Mouse (Mus musculus) spleen, embryonic (tissue): ENCODE data around the gene Atm.

Source experiments
- CTCF ChIA-PET: fragments of 350-600 bp; sonication (Branson Sonifier 250); formaldehyde crosslinking; loops from one replicate; lab custom pipeline; 2022; lab: Charles Lee

Gene Atm

DNA sequence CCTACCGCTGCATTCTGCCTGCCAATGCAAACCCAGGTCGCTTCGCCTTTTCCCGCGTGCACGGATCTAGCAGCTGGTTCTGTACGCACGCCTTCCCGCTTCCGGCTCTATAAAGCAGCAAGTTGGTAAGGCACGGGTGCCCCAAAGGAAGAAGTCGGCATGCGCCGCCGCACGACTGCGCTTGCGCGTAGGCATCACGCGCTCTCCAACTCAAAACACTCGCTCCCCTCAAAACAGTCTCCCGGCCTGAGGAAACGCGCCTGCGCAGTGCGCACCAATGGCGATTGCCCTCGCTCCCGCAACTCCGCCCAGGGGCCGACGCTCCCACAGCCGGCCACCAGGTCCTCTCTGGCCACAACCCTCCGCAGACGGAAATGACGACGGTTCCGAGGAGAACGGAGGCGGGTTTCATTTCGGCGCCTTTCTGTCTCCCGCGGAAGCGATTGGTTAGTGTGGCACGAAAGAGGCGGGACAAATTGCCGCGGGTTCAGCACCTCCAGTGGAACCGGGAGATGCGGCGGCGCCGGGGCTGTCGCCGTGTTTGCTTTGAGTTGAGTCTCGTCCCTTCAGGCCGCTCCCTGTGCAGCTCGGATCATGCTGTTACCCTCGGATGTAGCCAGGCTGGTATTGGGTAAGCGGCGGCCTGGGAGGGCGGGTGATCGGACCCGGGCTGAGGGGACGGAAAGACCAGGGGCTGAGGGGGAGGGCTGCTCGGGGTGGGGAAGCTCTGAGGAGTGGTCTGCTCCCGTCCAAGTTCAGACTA, at the start of gene Atm, which contains the start of gene Npat:
Gene Atm, minus strand, starts transcription at position 183 of the 763 bp plus-strand sequence.
Gene Npat, plus strand, starts transcription at position 490 of the 763 bp plus-strand sequence.
- CTCF ChIA-PET = no interaction called here

DNA sequence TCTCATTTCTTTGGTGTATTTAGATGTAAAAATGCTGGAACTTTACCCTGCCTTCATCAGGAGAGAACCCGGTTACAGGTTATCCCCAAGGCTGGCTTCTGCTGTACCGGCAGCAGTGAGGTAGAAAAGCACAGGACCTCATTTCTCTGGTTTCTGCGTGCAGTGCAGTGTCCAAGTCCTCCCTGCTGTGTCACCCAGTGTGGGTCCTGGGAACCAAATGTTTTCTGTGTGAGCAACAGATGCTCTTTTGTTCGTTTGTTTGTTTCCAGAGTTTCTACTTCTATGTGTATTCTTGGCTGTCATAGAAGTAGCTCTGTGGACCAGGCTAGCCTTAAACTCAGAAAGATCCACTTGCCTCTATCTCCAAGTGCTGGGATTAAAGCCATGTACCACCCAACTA, 45.3 kb upstream of the Atm start:
- CTCF ChIA-PET = no interaction called here

DNA sequence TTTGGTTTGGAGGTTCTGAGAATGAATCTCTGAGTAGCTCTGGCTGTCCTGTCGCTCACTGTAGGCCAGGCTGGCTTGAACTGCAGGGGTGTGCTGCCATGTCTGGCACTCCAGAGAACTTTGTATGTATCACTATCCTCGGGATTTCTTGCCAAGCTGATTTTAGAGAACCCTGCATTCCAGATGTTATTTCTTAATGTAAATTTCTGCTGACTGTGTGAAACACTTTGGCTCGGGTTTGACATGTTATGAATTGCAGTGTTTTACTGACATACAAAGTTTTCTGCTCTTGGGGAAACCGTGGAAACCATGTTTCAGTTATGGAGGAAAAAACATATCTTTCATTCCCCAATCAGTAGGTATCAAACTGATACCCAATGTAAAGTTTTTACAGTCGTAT, 39.2 kb upstream of the Atm start:
- CTCF ChIA-PET = no interaction called here

DNA sequence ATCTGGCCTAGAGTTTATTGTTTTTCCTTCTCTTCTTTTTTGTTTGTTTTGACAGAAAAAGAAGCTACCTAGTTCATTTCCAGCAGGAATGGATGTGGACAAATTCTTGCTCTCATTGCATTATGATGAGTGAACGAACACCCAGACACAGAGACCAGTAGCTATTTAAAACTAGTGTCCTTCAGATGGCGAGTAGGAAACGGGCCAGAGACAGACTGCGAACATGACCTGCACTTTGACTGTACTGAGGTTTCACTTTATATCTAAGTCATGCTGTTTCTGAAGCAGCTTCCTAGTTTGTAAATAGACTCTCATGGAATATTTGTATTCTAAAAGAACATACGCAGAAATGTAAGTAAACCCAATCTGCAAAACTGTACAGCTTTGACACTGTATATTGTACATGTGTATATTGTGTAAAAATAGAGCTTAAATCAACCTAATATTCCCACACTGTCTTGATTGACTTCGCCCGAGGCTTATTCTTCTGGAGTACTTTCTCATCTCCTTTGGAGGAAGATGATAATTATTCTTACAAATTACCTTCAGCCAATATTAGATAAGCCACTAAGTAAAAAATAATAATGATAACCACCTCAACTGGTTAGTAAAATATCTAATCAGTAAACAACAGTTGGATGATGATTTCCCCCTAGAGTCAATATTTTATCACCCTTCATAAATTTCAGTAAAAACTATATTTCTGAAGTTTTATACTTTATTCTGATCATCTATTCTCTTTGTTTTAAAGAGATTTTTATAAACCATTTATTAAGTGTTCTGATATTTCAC, 36.2 kb upstream of the Atm start:
- CTCF ChIA-PET = no interaction called here

DNA sequence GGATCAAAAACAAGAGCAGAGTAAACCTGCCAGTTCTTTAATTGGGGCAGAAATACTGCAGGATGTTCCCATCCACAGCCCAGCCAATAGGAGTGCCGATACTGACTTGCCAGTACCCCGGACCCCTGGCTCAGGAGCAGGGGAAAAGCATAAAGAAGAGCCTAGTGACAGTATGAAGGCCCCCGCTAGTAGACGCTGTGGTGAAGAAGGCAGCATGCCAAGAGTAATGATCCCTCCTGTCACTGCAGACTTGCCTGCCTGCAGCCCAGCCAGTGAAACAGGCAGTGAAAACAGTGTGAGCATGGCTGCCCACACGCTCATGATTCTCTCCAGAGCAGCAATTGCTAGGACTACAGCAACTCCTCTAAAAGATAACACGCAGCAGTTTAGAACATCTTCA, 34.1 kb upstream of the Atm start:
- CTCF ChIA-PET = no interaction called here

DNA sequence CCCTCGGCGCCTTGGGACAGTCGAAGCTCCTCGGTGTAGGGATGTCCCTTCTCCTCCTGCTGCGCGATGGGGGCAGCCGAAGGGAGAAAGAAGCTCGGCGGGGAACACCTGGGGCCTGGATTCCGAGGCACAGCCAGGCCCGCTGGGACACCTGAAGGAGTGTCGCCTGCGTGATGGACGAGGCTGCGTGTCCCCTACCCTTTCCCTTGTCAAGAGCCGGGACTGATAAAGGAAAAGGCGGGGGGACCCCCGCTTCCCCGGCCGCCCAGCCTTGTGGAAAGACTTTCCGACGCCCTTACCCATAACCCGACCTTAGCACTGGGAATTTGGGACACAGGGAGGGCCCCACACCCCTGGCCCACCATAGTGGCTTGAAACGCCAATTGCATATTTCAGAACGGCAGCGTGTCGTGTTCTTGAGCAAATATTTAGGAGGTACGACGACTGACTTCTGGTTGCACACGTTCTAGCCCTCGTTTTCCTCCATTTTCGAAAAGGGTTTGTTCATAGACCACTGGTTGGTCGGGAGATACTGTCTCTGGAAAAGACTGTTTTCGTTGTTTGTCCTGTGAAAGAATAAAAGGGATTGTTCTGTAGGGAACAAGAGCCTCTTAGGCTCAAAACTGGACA, 911 bp upstream of the Atm start:
- CTCF ChIA-PET = no interaction called here

DNA sequence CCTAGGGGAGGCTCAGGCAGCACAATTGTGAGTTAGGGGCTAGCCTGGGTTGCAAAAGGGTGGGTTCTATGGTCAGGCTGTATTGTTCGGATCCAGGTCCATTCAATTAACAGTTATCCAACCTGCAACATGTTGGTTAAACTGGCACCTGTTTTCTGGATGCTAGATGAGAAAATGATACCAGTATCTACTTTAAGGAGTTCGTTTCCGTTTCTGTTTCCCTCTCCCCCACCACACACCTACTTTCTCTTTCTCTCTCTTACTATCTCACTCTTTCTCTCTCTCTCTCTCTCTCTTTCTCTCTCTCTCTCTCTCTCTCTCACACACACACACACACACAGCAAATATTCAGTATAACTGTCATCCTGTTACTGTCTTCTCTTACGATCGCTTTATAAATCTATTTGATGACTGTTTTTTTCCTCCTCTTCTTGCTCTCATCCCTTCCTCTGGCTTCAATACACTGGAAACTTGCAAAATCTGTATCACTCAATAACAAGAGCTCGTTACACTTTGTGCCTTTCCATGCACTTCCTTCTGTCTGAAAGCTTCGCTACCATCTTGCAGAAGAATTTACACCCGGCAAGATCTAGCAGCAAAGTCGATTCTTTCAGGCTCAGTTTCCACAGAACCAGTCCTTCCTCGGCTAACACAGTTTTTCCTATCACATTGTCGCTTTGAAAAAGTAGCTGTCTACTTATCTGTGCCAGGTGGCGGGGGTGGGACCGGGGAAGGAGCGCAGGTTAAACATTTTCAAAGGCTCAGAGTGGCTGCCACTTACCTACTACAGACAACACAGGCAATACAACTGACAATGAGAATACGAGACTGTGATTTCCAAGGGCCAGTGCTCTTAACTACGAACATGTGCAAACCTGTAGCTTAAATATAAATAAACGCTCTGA, 872 bp downstream of the Atm start:
- CTCF ChIA-PET = no interaction called here

DNA sequence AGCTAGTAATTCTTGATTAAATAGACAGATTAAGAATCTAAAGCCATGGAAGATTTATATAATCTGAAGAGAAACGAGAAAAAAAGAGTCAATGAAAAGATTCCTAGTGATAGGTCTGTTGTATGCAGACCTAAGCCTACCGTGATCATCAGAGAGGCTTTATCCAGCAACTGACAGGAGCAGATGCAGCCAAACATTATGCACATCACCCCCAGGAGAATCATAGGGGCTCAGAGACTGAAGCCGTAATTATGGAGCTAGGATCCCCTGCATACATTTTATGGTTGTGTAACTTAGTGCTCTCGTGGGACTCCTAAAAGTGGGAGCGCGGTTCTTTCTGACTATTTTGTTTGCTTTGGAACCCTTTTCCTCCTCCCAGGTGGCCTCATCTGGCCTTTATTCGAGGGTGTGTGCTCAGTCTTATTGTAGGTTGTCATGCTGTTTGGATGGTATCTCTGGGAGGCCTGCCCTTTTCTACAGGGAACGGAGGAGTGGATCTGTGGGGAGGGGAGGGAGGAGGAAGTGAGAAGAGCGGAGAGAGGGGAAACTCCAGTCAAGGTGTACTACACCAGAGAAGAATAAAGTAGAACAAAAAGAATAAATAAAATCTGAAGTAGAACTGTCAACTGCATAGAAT, 19.0 kb downstream of the Atm start:
- CTCF ChIA-PET = no interaction called here

DNA sequence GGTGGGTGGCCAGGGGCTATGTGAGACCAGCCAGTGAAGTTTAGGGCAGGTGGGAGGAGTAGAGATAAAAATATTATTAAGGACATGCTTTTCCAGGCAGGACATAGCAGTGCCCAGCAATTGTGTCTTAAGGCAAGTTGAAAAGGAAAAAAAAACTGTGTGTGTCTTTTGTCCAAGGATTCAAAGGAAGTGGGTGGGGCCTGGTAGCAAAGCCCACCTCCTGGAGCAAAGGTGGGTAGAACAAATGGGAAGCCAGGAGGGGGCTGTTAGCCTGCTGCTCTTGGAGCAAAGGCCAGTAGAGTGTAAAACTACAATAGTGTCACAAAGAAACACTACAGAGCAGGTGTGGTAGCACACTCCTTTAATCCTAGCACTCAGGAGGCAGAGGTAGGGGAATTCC, 22.4 kb downstream of the Atm start:
- CTCF ChIA-PET = no interaction called here

DNA sequence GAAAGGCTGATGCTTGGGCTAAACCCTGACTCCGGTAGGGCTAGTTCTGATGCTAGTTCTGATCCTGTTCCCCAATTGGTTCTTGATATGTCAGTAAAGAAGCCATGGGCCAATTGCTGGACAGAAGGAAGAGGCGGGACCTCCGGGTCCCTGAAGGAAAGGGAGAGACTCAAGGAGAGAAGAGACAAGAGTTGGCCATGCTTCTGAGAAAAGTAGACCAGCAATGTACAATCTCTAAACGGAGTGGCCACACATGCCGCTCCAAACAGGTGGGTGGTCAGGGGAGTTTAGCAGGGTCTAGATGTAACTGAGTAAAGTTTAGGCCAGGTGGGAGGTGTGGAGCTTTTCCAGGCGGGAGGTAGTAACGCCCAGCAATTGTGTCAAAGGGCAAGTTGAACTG, 28.5 kb downstream of the Atm start:
- CTCF ChIA-PET = interaction anchor here (0.6 kb wide), 1 partner anchor 24 kb away, joined by 3 read pairs; no protein-coding TSS in a partner anchor

DNA sequence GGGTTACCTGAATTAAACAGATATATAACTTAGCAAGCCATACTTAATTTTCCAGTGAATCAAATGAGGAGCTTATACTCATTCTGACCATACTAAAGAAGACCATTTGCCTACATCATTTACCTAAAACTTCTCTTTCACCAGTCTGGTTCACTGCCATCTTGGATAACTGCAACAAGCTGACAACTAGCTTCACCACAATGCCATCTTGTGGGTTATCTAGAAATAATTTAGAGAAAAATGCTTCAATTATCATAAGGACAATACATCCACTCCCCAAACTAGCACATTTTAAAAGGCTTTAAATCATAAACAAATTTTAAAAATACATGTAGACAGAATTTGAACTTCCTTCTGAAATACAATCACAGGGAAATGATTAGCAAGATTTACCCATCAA, 50.7 kb downstream of the Atm start:
- CTCF ChIA-PET = no interaction called here

DNA sequence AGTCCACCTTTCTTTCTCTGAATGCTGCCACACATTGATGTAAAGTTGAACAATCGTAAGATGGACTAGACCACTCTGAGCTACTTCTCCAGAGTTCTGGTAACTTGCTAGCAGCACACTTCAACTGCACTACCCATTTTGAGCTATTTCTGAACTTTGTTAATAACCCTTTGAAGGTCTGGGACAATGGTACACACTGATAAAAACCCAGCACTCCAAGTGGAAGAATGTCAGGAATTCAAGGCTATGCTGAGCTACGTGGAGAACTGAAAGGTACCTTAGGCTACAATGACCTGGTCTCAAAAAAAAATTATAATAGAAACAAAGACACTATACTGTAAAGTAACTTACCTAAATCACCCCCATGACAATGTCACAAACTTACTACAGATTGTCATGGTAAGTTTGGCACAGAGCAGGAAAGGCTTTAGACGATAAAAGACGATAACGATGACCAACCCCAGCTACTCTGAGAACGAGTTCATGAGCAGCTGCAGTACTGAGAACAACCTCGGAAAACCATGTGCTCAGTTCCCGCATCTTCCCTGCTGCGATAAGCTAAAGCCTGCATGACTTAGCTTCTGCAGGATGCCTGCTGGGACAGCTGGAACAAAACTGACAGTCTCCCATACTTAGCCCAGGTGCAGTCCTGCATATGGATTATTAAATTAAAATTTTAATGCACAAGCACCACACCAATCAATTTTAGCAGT, 63.6 kb downstream of the Atm start:
- CTCF ChIA-PET = no interaction called here

DNA sequence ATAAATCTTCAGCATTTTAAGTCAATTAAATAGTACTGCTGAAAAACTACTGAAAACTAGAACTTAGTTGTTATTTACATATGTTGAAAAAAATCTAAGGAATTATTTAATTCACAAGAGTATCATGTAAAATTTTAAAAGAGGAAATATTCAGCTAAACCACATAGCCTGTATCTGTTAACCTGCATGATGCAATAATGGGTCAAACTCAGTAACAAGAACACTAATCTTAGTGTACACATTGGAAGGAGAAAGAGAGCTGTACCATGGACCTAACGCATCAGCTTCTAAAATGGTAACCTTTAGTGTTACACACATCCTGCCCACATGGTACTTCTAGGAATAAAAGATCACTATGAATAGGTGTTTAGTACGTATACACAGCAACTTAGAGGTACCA, 84.5 kb downstream of the Atm start:
- CTCF ChIA-PET = no interaction called here

DNA sequence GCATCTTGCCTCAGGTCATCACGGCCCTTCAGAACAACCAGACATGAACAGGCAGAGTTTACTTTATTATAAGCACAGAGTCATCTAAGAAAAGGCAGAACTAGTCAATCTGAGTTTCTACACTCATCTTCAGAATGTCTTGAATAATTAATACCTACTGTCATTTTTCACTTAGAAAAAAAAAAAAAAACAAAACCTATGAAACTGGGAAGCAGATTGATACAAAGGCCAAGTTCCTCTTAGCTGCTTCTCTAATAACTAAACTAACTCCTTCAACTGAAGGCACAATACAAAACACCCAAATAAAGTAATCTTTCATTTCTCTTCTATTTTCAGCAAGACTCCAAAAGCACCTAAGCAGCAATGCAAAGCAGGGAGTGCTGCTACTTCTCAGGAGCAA, 85.9 kb downstream of the Atm start:
- CTCF ChIA-PET = no interaction called here

DNA sequence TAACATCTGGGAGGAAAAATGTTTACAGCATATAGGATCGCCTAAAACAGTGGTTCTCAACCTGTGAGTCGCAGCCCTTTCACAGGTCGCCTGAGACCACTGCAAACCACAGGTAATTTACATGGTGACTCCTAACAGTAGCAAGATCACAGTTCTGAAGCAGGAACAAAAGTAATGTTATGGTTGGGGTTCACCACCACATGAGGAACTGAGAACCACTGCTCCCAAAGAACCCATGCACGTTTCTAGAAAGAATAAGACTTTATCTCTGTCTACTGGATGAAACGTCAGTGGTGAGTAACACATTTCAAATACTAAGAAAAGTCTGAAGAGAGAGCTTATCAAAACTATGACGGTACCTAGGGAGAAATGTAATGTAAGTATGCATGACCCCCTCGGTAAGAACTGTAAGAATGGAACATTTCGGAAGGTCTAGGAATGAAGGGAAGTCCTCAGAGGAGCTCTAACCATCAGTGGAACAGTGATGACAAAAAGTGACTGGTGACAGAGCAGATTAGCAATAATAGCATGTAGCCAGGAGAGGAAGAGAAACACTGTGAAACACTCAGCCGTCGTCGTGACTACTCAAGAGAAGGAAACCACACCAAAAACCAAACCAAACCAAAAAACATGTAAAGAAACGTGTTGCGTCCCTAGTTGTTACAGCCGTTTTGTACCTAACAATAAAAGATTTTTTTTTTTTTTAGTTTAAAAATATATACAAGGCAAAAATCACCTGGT, 100.5 kb downstream of the Atm start:
- CTCF ChIA-PET = no interaction called here

DNA sequence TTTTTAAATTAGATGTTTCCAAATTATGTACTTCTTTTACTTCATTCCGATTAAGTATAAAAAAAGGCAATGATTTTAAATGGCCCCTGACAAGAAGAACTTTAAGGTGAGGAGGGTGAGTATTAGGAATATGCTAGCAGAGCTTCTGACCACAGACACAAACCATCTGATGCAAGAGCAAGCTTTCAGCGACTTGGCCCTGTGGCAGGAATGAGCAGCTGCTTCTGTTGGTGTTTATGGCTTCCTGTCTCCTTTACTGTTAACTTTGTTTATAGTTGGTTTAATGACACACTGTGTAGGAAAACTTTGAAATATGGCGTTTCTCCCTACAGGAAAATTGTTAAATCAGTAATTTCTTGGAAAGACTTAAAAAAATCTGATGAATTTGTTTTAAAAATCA, 108.9 kb downstream of the Atm start:
- CTCF ChIA-PET = no interaction called here

DNA sequence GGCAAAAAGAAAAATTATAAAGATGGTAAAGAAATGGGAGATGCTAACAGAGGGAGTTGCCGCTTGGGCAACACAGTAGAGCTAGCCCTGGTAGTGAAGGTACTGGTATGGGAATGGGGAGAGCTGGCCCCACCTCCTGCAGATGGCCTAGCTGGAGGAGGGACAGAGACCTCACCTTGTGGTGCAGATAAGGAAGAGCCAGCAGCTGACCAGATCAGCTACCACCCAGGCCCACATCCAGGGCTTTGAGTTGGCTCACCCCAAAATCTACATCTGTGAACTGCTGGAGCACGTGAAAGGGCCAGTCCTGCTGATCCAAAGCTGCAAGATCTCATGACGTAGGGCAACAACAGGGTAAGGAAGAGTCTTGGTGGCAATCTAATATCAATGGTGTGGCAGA, 109.8 kb downstream of the Atm start:
- CTCF ChIA-PET = no interaction called here

DNA sequence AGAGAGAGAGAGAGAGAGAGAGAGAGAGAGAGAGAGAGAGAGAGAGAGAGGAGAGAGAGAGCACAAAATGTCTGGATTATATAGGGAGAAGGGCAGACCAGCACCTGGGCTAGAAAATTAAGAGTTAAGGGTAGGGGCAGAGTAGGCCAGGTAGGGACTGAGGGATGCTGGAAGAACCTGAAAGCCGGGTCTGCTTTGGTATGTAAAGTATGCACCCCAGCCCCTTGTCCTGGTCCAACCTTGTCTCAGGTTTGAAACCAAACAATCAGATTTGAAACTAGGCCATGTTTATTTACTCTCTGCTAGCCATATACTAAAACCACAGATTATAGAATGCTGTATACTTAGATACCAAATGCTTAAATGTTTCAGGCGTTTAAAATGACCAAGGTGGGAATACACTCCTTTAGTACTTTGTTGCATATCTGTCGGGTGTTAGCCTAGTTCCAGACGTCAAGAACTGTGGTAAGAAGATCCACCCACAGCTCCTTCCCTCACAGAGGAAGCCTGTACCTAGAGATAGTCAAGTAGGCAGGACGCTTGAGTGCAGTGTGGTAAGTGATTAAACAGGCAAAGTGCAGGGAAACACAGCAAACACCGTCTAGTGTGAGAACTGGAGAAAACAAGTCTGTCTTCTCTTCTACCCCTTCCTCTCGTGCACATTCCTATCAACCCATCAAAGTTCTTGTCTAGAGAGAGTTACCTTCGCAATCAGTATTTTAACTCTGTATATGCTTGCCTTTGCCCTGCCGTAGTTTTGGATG, 114.2 kb downstream of the Atm start:
- CTCF ChIA-PET = no interaction called here

DNA sequence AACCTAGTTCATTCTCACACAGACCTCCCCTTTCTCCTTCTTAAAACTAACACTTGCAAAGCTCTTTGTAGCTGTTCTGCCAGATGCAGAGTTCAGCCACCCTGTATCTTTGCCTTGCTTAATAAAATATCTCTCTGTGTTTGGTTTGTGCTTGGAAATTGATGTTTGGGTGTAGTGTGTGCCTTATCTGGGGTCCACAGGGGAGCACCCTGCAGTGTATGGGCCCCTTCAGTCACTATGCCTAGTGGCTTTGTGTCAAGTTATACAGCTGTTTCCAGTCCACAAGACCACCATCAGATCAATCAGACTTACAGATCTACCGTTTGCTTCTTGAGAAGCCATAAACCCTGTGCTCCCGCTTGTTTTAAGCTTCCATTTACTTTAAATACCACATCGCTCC, 127.1 kb downstream of the Atm start:
- CTCF ChIA-PET = interaction anchor here (0.6 kb wide), 1 partner anchor 56 kb away, joined by 3 read pairs; no protein-coding TSS in a partner anchor
